Mouse (Mus musculus): ENCODE measurements around the gene Micall2. TPM values are rescaled to one million over a fixed set of nuclear protein-coding genes. Genes with fewer than 3 reads are reported as not detected.
A peak's percentile ranks its signal among the peaks of the same experiment; 100 is the strongest.

Gene Micall2
- total RNA-seq (2021): 1 to 10 TPM; 2.2 to 3.7 TPM
- long read RNA-seq, experiment 1, partial matches to known transcripts: 0 of 1 reads
- long read RNA-seq, experiment 1, other reads (novel, unspliced or antisense): 0 of 1 reads
- long read RNA-seq, experiment 2: 0 reads

DNA sequence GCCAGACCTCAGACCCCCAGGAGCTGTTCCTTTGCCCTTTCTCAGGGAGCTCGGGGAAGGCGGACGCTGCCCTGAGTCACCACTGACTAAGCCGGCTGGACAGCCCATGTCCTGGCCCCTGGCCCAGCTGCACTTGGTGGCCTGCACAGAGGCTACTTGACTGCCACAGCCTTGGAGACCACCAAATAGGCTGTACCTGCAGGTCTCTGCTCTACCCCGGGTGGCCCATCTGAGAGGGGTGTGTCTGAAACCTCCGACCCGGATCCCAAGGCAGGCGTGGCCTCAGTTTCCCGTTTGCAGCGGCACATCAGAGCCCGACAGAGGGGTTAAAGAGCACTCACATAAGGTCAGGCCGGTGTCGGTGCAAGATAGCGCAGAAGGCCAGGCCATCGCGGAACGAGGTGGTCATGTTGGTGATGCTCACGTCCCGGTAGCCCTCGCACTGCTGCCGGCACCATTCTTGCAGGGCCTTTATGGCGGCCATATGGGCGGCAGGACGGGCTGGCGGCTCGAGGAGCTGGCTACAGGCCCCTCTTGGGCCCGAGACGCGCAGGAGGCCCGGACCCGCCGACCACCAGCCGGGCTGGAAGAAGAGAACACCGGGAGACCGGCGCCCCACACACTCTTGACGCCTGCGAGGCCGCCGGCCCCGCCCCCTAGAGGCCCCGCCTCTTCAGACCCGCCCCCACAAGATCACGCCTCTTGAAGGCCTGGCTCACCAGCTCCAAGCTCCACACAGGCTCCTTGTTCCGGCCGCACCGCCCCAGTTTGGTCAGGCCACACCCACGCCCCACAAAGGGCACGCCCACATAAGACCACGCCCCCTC is at the start of gene Micall2:
Gene Micall2, minus strand, starts transcription at position 660 of the 827 bp plus-strand sequence.
- H3K27ac ChIP-seq: no peak within 1 kb of the TSS
- intact Hi-C loops (cut with DNase I): no loop called here
- peak; percentile 67 to 81 for DNase-seq (ENCODE audit: extremely low spot score in 1 of 2, low spot score in 2 of 2)
- H3K4me3 ChIP-seq: peak within 1 kb of the TSS; percentile 52
- TF ChIP-seq CTCF (IDR thresholded peaks at IDR 0.05): no peak

DNA sequence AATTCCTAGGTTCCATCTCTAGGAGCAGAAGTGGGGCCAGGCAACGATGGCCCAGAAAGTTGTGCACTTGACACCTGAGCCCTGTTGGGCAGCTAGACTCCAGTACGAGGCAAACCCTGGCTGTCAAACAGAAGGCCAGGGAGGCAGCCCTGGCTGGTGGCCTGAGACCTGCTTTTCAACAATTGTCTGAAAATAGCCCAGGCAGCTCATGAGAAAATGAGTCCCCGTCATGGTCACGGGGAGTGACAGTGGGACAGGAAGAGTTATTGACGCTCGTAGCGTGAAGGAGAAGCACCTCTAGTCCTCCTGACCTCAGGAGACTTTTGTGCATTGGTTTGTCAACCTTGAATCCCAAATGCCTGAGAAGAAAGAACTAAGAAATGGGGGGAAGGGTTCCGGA is 45.3 kb upstream of the Micall2 start:
- DNase-seq (ENCODE audit: extremely low spot score in 1 of 2, low spot score in 2 of 2): no peak
- no peak for TF ChIP-seq CTCF (IDR thresholded peaks at IDR 0.05)
- intact Hi-C loops (cut with DNase I): no loop called here
- no peak overlapping the region for H3K4me3 ChIP-seq
- H3K27ac ChIP-seq: no peak overlapping the region

DNA sequence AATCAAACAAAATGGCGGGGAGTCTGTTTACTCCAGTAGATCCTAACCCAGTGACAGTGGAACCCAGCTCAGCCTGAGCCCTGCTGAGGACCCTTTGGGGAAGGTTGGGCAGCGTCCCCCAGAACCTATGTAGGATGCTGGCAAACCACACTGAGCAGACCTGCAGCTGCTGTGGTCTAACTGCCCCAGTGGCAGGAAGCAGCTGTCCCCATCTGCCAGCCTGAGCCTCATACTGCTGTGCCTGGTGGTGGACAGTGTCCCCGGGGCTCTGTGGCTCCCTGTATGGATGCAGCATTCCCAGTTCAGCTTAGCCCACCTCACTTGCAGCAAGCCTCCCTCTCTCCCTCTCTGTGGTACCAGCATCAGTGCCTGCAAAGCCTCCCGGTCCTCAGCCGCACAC is 40.8 kb upstream of the Micall2 start:
- Histone ChIP-seq H3K4me3 (no peak overlapping the region), H3K27ac (no peak overlapping the region)
- no peak for DNase-seq (ENCODE audit: extremely low spot score in 1 of 2, low spot score in 2 of 2)
- no peak for TF ChIP-seq CTCF (IDR thresholded peaks at IDR 0.05)
- intact Hi-C loops (cut with DNase I): loop anchor here (5.0 kb wide), 1 partner anchor 40 kb away; the partner anchor contains the start of gene Tmem184a

DNA sequence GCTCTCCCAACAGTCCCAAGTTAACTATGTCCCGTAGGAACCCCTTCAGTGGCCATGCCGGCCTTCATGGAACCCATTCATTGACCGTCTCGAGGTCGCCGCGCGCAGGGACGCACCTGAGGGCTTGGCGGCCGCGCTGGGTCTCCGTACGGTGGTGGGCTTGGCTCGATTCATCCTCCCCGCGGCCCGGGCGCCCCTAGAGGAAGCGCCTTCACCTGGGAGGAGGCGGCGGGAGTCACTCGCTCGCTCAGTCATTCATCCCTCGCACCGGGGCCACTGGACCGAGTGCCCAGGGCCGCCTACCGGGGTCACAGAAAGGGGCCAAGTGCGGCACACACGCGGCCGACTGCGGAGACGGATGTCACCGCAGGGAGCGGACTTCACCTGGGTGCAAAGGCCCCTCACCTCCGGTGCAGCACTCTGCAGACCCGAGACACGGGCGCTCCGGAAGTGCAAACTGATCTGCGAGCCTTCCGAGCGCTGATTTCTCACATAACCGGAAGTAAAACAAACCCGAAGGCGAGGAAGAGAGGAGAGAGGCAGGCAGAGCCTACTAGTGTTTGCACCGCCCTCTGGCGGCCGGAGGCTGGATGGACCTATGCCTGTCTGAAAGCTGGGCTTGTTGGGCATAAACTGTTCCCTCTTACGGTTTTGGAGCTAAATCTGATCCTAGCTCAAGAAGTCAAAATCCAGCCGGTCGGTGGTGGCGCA is 39.2 kb upstream of the Micall2 start, which contains the start of gene Ints1:
Gene Ints1, minus strand, starts transcription at position 459 of the 711 bp plus-strand sequence.
- intact Hi-C loops (cut with DNase I): loop anchor here (2.0 to 5.0 kb wide), 2 partner anchors 42 to 51 kb away; partner anchors contain the start of genes Gm26938, Psmg3 and Tmem184a
- Histone ChIP-seq H3K4me3 (peak within 1 kb of the TSS; percentile 94), H3K27ac (peak within 1 kb of the TSS; percentile 80)
- peak; percentile 96 for TF ChIP-seq CTCF (IDR thresholded peaks at IDR 0.05)
- peak; percentile 92 to 96 for DNase-seq (ENCODE audit: extremely low spot score in 1 of 2, low spot score in 2 of 2)

DNA sequence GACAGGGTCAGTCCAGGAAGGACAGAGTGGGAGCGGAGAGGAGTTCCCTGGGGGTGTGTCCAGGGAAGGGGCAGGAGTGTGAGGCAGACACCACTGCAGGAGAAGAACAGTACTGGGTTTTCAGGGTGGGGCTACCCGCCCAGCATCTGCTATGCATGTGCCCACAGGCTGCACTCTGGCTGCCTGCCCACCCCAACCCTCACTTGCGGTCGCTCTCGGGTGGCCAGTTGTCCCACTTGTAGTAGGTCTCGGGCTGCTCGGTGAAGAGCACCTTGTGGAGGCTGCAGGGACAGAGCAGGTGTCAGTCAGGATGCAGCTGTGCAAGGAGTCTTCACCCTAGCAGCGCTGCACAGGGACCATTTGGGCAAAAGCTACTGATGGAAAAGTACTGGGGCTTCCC is 32.1 kb upstream of the Micall2 start:
- intact Hi-C loops (cut with DNase I): no loop called here
- no peak for DNase-seq (ENCODE audit: extremely low spot score in 1 of 2, low spot score in 2 of 2)
- no peak for TF ChIP-seq CTCF (IDR thresholded peaks at IDR 0.05)

DNA sequence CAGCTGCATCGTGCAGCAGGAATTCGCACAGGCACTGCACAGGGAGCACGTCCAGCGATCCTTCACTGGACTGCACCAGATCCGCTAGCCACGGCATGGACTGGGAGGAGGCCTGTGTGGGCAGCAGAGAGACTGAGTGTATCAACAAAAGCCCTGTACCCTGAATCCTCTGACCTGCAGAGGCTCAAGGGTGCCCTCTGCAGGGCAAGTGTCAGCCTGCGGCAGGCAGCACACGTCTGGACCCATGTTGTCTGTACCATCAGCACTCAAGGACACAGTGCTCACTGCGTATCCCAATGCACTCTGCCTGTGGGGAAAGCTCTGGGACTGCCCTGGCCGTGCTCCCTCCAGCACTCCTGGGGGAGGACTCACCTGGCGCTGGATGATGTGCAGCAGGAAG is 28.2 kb upstream of the Micall2 start:
- intact Hi-C loops (cut with DNase I): no loop called here
- H3K4me3 ChIP-seq: no peak overlapping the region
- no peak overlapping the region for H3K27ac ChIP-seq

More for the DNA sequence above, 32.1 kb upstream of the Micall2 start:
- H3K27ac ChIP-seq: no peak overlapping the region
- H3K4me3 ChIP-seq: no peak overlapping the region

DNA sequence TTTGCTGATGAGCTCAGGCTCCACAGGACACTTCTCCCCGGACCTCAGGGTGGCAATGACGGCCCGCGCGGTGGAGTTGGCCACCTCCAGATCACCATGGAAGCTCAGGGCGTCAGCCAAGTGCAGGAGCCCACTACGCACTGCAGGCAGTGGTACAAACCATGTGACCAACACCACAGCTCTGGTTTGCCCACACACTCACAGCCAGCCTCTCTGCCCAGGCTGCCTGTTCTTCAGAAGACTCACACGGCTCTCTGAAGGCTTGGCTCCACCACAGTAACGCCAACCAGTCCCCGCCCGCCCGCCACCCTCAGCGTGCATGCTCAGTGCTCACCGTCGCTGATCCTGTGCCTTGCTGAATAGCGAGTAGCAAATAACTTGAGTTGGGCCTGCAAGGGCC is 22.0 kb upstream of the Micall2 start:
- no peak overlapping the region for H3K4me3 ChIP-seq
- no peak for TF ChIP-seq CTCF (IDR thresholded peaks at IDR 0.05)
- DNase-seq (ENCODE audit: extremely low spot score in 1 of 2, low spot score in 2 of 2): peak; percentile 48 to 65
- intact Hi-C loops (cut with DNase I): no loop called here
- peak overlapping the region; percentile 67 for H3K27ac ChIP-seq

More for the DNA sequence above, 28.2 kb upstream of the Micall2 start:
- DNase-seq (ENCODE audit: extremely low spot score in 1 of 2, low spot score in 2 of 2): no peak
- peak; percentile 56 for TF ChIP-seq CTCF (IDR thresholded peaks at IDR 0.05)

DNA sequence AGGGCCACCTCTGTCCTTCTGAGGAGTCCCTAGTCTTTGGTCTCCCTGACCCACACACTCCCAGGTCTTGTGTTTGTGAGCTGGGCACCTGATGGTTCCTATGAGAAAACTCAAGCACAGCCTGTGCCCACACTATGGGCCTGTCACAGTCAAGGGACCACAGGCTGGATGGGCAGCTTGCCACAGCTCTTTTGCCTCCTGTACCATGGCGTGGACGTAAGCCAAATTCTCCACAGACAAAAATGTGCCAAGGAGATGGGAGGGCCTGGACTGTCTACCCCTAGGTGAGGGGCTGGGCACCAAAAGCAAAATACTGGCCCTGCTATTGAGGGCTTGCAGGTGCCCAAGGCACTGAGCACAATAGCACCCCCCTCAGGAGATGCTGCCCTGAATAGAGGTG is 20.4 kb upstream of the Micall2 start:
- no peak for DNase-seq (ENCODE audit: extremely low spot score in 1 of 2, low spot score in 2 of 2)
- TF ChIP-seq CTCF (IDR thresholded peaks at IDR 0.05): no peak
- H3K4me3 ChIP-seq: no peak overlapping the region
- intact Hi-C loops (cut with DNase I): no loop called here
- no peak overlapping the region for H3K27ac ChIP-seq

DNA sequence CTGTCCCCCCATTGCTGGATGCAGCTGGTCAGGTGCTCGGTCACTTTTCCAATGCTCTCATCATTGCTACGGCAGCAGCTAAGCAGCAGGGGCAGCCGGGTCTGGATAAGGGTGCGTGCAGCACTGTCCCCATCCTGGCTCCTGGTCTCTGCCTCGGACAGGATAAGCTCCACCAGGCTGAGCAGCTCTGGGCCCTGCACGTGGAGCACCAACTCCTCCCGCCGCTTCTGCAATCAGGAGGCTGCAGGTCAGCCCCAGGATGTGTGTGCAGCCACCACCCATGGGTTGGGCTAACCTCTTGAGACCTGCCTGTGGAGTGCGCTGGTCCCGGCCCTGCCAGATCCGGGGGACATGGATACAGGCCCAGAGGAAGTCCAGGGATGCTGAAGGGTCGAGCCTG is 20.0 kb upstream of the Micall2 start:
- TF ChIP-seq CTCF (IDR thresholded peaks at IDR 0.05): no peak
- DNase-seq (ENCODE audit: extremely low spot score in 1 of 2, low spot score in 2 of 2): no peak
- intact Hi-C loops (cut with DNase I): no loop called here

DNA sequence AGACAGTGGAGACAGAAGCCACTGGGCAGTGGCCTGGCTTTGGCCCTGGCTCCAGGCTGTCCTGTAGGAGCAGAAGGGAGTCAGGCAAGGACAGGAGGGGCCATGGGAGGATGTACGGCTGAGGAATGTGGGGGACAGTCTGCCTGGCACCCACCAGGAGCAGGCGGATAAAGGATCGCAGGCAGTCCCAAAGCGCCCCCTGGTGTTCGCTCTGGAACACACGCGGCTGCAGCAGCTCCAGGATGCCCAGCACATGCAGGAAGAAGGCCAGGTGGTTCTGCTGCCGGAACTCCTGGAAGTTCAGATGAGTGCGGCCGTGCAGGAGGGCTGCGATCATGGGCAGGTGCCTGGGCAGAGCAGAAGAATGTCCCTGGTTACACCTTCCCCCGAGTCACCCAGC is 18.6 kb upstream of the Micall2 start:
- Histone ChIP-seq H3K27ac (no peak overlapping the region), H3K4me3 (no peak overlapping the region)
- intact Hi-C loops (cut with DNase I): no loop called here
- DNase-seq (ENCODE audit: extremely low spot score in 1 of 2, low spot score in 2 of 2): peak; percentile 65 to 73
- TF ChIP-seq CTCF (IDR thresholded peaks at IDR 0.05): peak; percentile 86

More for the DNA sequence above, 20.0 kb upstream of the Micall2 start:
- Histone ChIP-seq H3K4me3 (no peak overlapping the region), H3K27ac (no peak overlapping the region)

DNA sequence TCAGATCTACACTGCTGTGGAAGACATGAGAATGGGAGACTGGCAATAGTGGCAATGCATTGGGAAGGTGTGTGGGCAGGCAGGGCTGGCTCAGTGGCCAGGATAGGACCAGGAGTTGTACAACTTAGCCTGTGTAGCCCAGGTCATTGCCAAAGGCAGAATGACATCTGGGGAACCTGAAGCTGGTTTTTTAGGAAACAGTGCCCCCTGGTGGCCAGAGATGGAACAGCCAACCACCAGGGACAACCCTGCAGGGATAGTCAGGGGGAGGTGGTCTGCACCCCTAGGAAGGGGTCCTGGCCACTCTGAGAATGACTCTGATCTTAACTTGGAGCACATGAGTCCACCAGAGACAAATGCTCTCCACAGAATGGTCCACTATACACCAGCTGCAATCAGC is 14.4 kb upstream of the Micall2 start:
- no peak overlapping the region for H3K4me3 ChIP-seq
- intact Hi-C loops (cut with DNase I): loop anchor here (2.0 kb wide), 1 partner anchor 34 kb away; no protein-coding TSS in a partner anchor
- DNase-seq (ENCODE audit: extremely low spot score in 1 of 2, low spot score in 2 of 2): peak; percentile 62 to 69
- no peak overlapping the region for H3K27ac ChIP-seq
- peak; percentile 96 for TF ChIP-seq CTCF (IDR thresholded peaks at IDR 0.05)

Measured in left cerebral cortex, adult 2 months (tissue).